19 mouse cellular contexts compared by ENCODE assay signal in the genomic region with DNA sequence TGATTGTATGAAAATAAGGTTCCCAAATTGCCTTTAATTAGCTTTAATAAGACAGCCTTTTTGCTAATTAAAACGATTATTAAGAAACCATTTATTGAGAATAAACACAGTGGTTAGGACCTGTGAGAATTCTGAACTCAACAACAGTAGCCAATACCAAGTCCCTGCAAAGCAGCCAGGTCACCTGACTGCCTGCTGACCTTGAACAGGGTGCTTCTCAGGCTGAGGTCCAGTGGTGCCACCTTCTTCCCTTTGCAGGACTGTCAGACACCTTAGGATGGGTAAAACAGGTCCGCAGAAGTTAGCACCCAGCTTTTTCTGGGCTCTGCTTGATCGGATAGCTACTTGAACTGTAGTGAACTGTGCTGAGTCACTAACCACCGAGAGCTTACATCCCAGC. TPM values are rescaled to one million over a fixed set of nuclear protein-coding genes. Genes with fewer than 3 reads are reported as not detected.
DNase-seq lines count a peak whose midpoint lies in the region; ATAC-seq and TF ChIP-seq lines count a peak whose summit lies in the region.
"Had no signal": no experiment of that assay in that cellular context is flagged by ENCODE, and none has a peak within 500 bp of the region (broad histone marks: within the 10 kb centered on the region; RNA-seq: fewer than 3 reads in every experiment).

No protein-coding gene starts in this region.

- TF ChIP-seq CTCF in liver, adult 2 months (IDR thresholded peaks at IDR 0.05; ENCODE audit: low read depth, low read length): no peak

- no peaks in the 10 kb centered on the region for H3K9me3 ChIP-seq in hindbrain, embryonic 10.5 days
- no peaks in the 10 kb centered on the region for H3K9me3 ChIP-seq in hindbrain, embryonic 14.5 days (ENCODE audit: control insufficient read depth, low read length)
- H3K9me3 ChIP-seq in limb, embryonic 10.5 days (replicated peaks): no peaks in the 10 kb centered on the region
- H3K9me3 ChIP-seq: megakaryocyte, embryonic 14.5 days had no signal

- WGBS in hindbrain, embryonic 10.5 days: 29% methylated on average over 4 of the region's 4 CpGs
- 33% methylated on average over 4 of the region's 4 CpGs for WGBS in hindbrain, embryonic 14.5 days
- 42% methylated on average over 4 of the region's 4 CpGs for WGBS in liver, adult 2 months
- 31% methylated on average over 4 of the region's 4 CpGs for WGBS in limb, embryonic 10.5 days

- TF ChIP-seq POLR2A in liver, adult 2 months (IDR thresholded peaks at IDR 0.05; ENCODE audit: extremely low read depth, insufficient read depth, low read length): no peak

- no peaks in the 10 kb centered on the region for H3K36me3 ChIP-seq in hindbrain, embryonic 10.5 days
- H3K36me3 ChIP-seq in hindbrain, embryonic 14.5 days (replicated peaks; ENCODE audit: control insufficient read depth, insufficient read depth): no peaks in the 10 kb centered on the region
- no peaks in the 10 kb centered on the region for H3K36me3 ChIP-seq in liver, adult 2 months (ENCODE audit: control insufficient read depth, insufficient read depth, low read length)
- peaks cover 10% of the 10 kb centered on the region; the same call in 1 of the 2 replicates for H3K36me3 ChIP-seq in limb, embryonic 10.5 days

- H3K27ac ChIP-seq in hindbrain, embryonic 10.5 days: peak overlapping the region; percentile 92; the same call in 1 of the 2 replicates
- no peak overlapping the region for H3K27ac ChIP-seq in hindbrain, embryonic 14.5 days
- no peak overlapping the region for H3K27ac ChIP-seq in liver, adult 2 months (replicated peaks; ENCODE audit: insufficient read depth, low read depth, low read length)
- peak overlapping the region; percentile 97 for H3K27ac ChIP-seq in limb, embryonic 10.5 days
- H3K27ac ChIP-seq: heart, adult 2 months; kidney, postnatal 0 days; liver, embryonic 14.5 days had no signal

- no peak for DNase-seq in hindbrain, embryonic 10.5 days (ENCODE audit: low spot score)
- DNase-seq in hindbrain, embryonic 14.5 days (ENCODE audit: low spot score): no peak
- peak; percentile 77 for DNase-seq in liver, adult 2 months (ENCODE audit: extremely low read depth, low read depth, low spot score)
- no peak for DNase-seq in liver
- DNase-seq in R1 (ENCODE audit: low read depth, low spot score): peak; percentile 5
- no peak for DNase-seq in limb, embryonic 10.5 days (ENCODE audit: low spot score)
- DNase-seq in adrenal gland, postnatal 25 days: no peak
- no peak for DNase-seq in retina, embryonic 14.5 days (ENCODE audit: low spot score)
- DNase-seq: adrenal gland, postnatal 14 days; B cell, adult 2 months; cerebellum, adult 18-20 months; cerebellum, postnatal 36 days; heart, adult 2 months; heart, postnatal 14 days had no signal

- peaks cover 96% of the 10 kb centered on the region for H3K27me3 ChIP-seq in hindbrain, embryonic 10.5 days (ENCODE audit: insufficient read depth, poor library complexity, severe bottlenecking)
- H3K27me3 ChIP-seq in hindbrain, embryonic 14.5 days (ENCODE audit: control insufficient read depth, insufficient read depth, low read length): no peaks in the 10 kb centered on the region; the same call in 1 of the 2 replicates
- H3K27me3 ChIP-seq in liver, adult 2 months (ENCODE audit: control insufficient read depth, insufficient read depth, low read length): peaks cover 8% of the 10 kb centered on the region
- peaks cover 32% of the 10 kb centered on the region for H3K27me3 ChIP-seq in limb, embryonic 10.5 days (ENCODE audit: low read depth, poor library complexity, severe bottlenecking)

- ATAC-seq in hindbrain, embryonic 14.5 days (ENCODE audit: low FRiP score): no peak
- ATAC-seq: activated CD4-positive, CD25-positive, alpha-beta regulatory T cell, adult 4 months; lung, postnatal 0 days had no signal

- peaks cover 71% of the 10 kb centered on the region for H3K4me1 ChIP-seq in hindbrain, embryonic 10.5 days (replicated peaks)
- peaks cover 28% of the 10 kb centered on the region for H3K4me1 ChIP-seq in hindbrain, embryonic 14.5 days (replicated peaks; ENCODE audit: control insufficient read depth, insufficient read depth, low read length)
- peaks cover 9% of the 10 kb centered on the region for H3K4me1 ChIP-seq in liver, adult 2 months (ENCODE audit: control insufficient read depth, insufficient read depth, low read length)
- H3K4me1 ChIP-seq in limb, embryonic 10.5 days: peaks cover 74% of the 10 kb centered on the region

- no peak overlapping the region for H3K4me3 ChIP-seq in hindbrain, embryonic 10.5 days
- no peak overlapping the region for H3K4me3 ChIP-seq in hindbrain, embryonic 14.5 days (replicated peaks; ENCODE audit: low read length)
- H3K4me3 ChIP-seq in liver, adult 2 months (ENCODE audit: insufficient read depth, low read depth, low read length): no peak overlapping the region
- H3K4me3 ChIP-seq in limb, embryonic 10.5 days: no peak overlapping the region
- H3K4me3 ChIP-seq: heart, adult 2 months; megakaryocyte, embryonic 14.5 days had no signal

- no peak overlapping the region for H3K9ac ChIP-seq in hindbrain, embryonic 14.5 days
- H3K9ac ChIP-seq in liver, adult 2 months (ENCODE audit: low read depth, low read length): no peak overlapping the region
- H3K9ac ChIP-seq: liver, embryonic 14.5 days had no signal

- no peaks in the 10 kb centered on the region for H3K79me2 ChIP-seq in liver, adult 2 months (ENCODE audit: control insufficient read depth, insufficient read depth, low read length)

- H3K4me2 ChIP-seq in hindbrain, embryonic 14.5 days (replicated peaks): no peak overlapping the region

RNA-seq across cellular contexts. Expression of a gene that starts 22.5 kb away (rescaled TPM):
- polyA plus RNA-seq in hindbrain, embryonic 10.5 days (2016; fragmentation: Nextera tagmentation; extraction: Ambion mirVana): 12.7 and 15.5 TPM in 2 replicates
- polyA plus RNA-seq in hindbrain, embryonic 14.5 days (2014; fragmentation: Nextera tagmentation; extraction: Ambion mirVana): 21.6 and 25.0 TPM in 2 replicates
- total RNA-seq in liver, adult 2 months (2014; rRNA removed): 0.07 TPM in 1 of 2 replicates, not detected in the other
- polyA plus RNA-seq in liver, adult 2 months (2012; rRNA removed): 0.06 and 0.07 TPM in 2 replicates
- polyA plus RNA-seq in limb, embryonic 10.5 days (2016; fragmentation: Nextera tagmentation; extraction: Ambion mirVana): 57.2 and 66.6 TPM in 2 replicates
- 10.1 and 18.8 TPM in 2 replicates for total RNA-seq in adrenal gland, postnatal 25 days (2021)
- polyA plus RNA-seq: activated CD4-positive, CD25-positive, alpha-beta regulatory T cell, adult 4 months had no signal

Comparison
In these comparisons a context has a peak if more than half of its experiments do, and no peak if none do; other contexts are left out.
1. DNase-seq: peak in liver, adult 2 months (single experiment) and R1 (single experiment); none in hindbrain, embryonic 10.5 days (single experiment), hindbrain, embryonic 14.5 days (single experiment), liver (single experiment), limb, embryonic 10.5 days (single experiment), adrenal gland, postnatal 25 days (single experiment) and retina, embryonic 14.5 days (single experiment).
2. H3K27ac ChIP-seq: peak in hindbrain, embryonic 10.5 days (single experiment) and limb, embryonic 10.5 days (single experiment); none in hindbrain, embryonic 14.5 days (single experiment) and liver, adult 2 months (single experiment).
3. RNA of a gene that starts 22.5 kb away (polyA plus RNA-seq): 57.2 to 66.6 TPM in limb, embryonic 10.5 days, 21.6 to 25.0 TPM in hindbrain, embryonic 14.5 days and 12.7 to 15.5 TPM in hindbrain, embryonic 10.5 days; 0.06 to 0.07 TPM in liver, adult 2 months; every median in the first group is over 10 times any median in the second.